Mouse (Mus musculus) cerebellum, adult 2 months (tissue): Measurements from ENCODE around the gene Ptpra. TPM values are rescaled to one million over a fixed set of nuclear protein-coding genes. Genes with fewer than 3 reads are reported as not detected.
"Not testable (repeated sequence)": the region's sequence is repeated elsewhere in the genome, so short reads cannot be mapped to it uniquely, and the experiment has no call there.

Source experiments
- DNase-seq, 2 experiments: peaks; one replicate each; pipeline ENCODE4 v3.0.0; 2021
- H3K27ac ChIP-seq: fragments of 200-500 bp; 2 replicates; pipeline ENCODE4 v1.5.1; 2012; ENCODE audit warnings: low read length, control low read depth, inconsistent platforms; ENCODE audit not compliant: insufficient read depth
- H3K27me3 ChIP-seq: fragments of 200-500 bp; 2 replicates; pipeline ENCODE4 v1.6.1; 2012; ENCODE audit warnings: inconsistent platforms, mild to moderate bottlenecking, low read length, moderate library complexity; ENCODE audit not compliant: control insufficient read depth, insufficient read depth
- H3K4me1 ChIP-seq: fragments of 200-500 bp; 2 replicates; pipeline ENCODE4 v1.6.1; 2011; ENCODE audit warnings: low read length; ENCODE audit not compliant: control insufficient read depth, insufficient read depth
- H3K4me3 ChIP-seq: fragments of 200-500 bp; replicated peaks from 2 replicates; pipeline ENCODE3; 2011; ENCODE audit warnings: mild to moderate bottlenecking, low read depth, low read length, control low read depth; ENCODE audit not compliant: insufficient read depth
- CTCF ChIP-seq: fragments of 200-500 bp; IDR thresholded peaks from 2 replicates; pipeline ENCODE4 v1.5.1; 2011; ENCODE audit warnings: low read depth, mild to moderate bottlenecking, control low read depth, low read length, moderate library complexity, borderline replicate concordance; ENCODE audit not compliant: insufficient read depth
- POLR2A ChIP-seq: fragments of 200-500 bp; IDR thresholded peaks from 2 replicates; pipeline ENCODE4 v1.6.1; 2011; ENCODE audit warnings: low read length, control low read depth, borderline replicate concordance; ENCODE audit not compliant: insufficient read depth
- WGBS: fragments of 180-500 bp; shearing (Covaris S2); methylation state at CpG from one replicate; pipeline ENCODE4 v1.1.7; 2018; 5-methylcytosine and 5-hydroxymethylcytosine counted together
- polyA plus RNA-seq: library from polyadenylated mRNA; depleted of rRNA; stranded (reverse); fragments of >200 nt; gene quantifications from 2 replicates; pipeline ENCODE4 v1.2.3, GENCODE M21; 2012

Ptpra gene
- polyA plus RNA-seq, 1 experiment: 159 TPM

DNA sequence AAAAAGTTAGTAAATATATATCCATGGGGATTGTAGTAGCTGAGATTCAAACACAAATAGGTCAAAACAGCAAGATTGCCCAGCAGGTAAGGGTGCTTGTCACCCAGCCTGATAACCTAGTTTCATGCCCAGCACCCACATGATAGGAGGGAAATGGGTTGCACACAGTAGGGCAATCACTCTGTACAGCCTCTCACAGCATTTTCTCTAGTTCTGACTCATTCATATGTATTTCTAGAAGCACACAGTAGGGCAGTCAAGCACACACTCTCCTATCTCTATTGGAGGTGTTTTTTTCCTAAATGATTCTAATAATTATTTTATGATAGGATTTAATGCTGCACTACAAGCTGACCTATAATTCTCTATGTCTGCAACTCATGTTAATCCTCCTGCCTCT is 119.8 kb downstream of the Ptpra start:
- no peak for TF ChIP-seq CTCF
- TF ChIP-seq POLR2A: no peak
- no peak for DNase-seq
- H3K27me3 ChIP-seq: no peaks in the 10 kb centered on the region
- H3K4me3 ChIP-seq: no peak overlapping the region
- H3K4me1 ChIP-seq: peaks cover 2% of the 10 kb centered on the region
- H3K27ac ChIP-seq: no peak overlapping the region

DNA sequence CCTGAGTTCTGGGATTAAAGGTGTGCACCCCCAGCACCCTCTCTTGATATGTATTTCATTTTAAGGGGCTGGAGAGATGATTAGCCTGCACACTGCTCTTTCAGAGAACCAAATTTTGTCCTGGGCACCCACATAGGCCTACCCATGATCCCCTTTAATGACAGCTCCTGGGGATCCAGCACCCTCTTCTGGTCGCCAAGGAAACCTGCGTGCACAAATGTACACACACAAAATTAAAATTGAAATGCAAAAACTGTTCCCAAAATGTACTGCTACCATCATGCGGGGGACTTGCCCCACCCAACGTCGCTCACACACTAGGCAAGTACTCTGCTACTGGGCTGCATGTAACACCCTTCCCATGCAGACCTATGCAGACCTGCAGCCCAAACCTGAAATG is 124.9 kb downstream of the Ptpra start:
- 87% methylated on average over 5 of the region's 5 CpGs for WGBS
- H3K27me3 ChIP-seq: no peaks in the 10 kb centered on the region

DNA sequence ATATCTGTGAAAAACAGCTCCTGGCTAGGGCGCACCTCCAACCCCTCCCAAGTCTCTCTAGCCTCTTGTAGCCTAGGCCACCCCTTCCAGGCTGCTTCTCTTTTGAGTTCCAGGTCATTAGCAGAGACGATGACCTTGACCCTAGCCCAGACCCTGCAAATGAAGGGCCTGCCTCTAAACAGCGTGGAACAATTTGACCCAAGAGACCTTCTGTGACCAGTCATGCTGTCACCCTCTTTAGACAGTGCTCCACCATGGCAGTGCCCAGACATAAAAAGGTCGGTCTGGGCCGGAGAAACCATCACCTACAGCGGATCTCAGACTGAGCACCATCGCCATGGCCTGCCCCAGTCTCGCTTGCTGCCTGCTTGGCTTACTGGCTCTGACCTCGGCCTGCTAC is 125.8 kb downstream of the Ptpra start, which contains the start of gene Oxt:
Oxt (plus strand) TSS at position 301 of the 400 bp plus-strand sequence.
- Histone ChIP-seq H3K27ac (no peak within 1 kb of the TSS), H3K4me3 (peak within 1 kb of the TSS; percentile 11), H3K27me3 (no peaks in the 10 kb centered on the region; the same call in 1 of the 2 replicates), H3K4me1 (peaks cover 9% of the 10 kb centered on the region; the same call in 1 of the 2 replicates)
- no peak for DNase-seq
- TF ChIP-seq POLR2A (no peak), CTCF (no peak)
- 77% methylated on average over 9 of the region's 9 CpGs for WGBS

More for the DNA sequence above, 124.9 kb downstream of the Ptpra start:
- no peak for TF ChIP-seq POLR2A
- 0 out of 2 replicates have a peak, but pooled peaks have one; percentile 6 for TF ChIP-seq CTCF
- H3K4me3 ChIP-seq: no peak overlapping the region
- H3K27ac ChIP-seq: no peak overlapping the region
- DNase-seq: no peak
- peaks cover 9% of the 10 kb centered on the region; the same call in 1 of the 2 replicates for H3K4me1 ChIP-seq

DNA sequence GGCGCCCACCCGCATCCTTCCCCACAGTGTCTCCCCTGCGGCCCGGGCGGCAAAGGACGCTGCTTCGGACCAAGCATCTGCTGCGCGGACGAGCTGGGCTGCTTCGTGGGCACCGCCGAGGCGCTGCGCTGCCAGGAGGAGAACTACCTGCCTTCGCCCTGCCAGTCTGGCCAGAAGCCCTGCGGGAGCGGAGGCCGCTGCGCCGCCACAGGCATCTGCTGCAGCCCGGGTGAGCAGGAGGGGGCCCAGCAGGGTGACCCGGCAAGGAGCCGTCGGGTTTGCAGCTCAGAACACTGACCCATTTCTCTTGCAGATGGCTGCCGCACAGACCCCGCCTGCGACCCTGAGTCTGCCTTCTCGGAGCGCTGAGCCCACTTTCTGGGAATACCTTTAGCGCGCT is 126.5 kb downstream of the Ptpra start:
- not testable (repeated sequence) for H3K27ac ChIP-seq, H3K27me3 ChIP-seq
- 3% methylated on average over 32 of the region's 32 CpGs for WGBS
- Histone ChIP-seq H3K4me1 (peaks cover 13% of the 10 kb centered on the region; the same call in 1 of the 2 replicates), H3K4me3 (peak overlapping the region; percentile 11)
- peak; percentile 57 to 65 for DNase-seq

DNA sequence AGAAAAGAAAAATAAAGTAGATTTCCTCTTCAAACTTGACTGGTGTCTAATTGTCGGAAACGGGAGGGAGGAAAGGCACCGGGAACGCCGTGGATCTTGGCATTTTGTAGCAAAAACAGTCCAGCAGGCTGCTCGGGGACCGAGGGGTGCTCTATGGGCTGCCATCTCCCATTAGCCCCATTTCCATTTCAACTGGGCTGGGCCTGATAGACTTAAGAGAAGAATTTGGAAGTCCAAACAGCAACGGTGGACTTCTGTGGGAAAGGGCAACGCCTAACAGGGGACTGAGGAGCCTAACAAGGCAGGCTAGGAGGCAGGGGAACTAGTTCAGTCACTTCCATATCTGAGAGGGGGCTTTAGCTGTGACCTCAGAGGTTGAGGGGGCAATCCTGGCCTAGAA is 126.9 kb downstream of the Ptpra start:
- H3K27ac ChIP-seq: no peak overlapping the region
- no peaks in the 10 kb centered on the region; the same call in 1 of the 2 replicates for H3K27me3 ChIP-seq
- peak in 1 of 2 experiments; percentile 23 for DNase-seq
- TF ChIP-seq CTCF (no peak), POLR2A (no peak)
- no peak overlapping the region for H3K4me3 ChIP-seq
- WGBS: 22% methylated on average over 9 of the region's 9 CpGs
- H3K4me1 ChIP-seq: peaks cover 13% of the 10 kb centered on the region; the same call in 1 of the 2 replicates

DNA sequence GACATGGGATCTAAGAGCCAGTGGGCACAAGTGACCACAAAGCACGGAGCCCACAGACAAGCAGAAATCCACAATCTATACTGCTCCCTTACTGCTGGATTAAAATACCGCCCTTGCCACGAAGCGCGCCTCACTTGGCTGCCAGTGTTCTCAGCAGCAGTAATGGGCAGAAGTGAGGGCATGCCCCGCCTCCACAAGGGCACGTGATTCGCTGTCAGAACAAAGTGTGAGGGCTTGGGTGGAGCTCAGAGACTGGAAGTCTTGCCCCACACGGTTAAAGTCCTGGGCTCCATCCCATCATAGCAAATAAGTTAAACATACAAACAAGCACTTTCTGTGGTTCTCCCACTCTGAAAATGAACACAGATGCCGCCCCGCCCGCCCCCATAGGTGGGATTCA is 127.6 kb downstream of the Ptpra start:
- no peak overlapping the region for H3K4me3 ChIP-seq
- peaks cover 13% of the 10 kb centered on the region; the same call in 1 of the 2 replicates for H3K4me1 ChIP-seq
- H3K27me3 ChIP-seq: no peaks in the 10 kb centered on the region; the same call in 1 of the 2 replicates
- H3K27ac ChIP-seq: no peak overlapping the region
- DNase-seq: peak; percentile 23 to 30
- 5% methylated on average over 12 of the region's 12 CpGs for WGBS
- TF ChIP-seq POLR2A (no peak), CTCF (no peak)

DNA sequence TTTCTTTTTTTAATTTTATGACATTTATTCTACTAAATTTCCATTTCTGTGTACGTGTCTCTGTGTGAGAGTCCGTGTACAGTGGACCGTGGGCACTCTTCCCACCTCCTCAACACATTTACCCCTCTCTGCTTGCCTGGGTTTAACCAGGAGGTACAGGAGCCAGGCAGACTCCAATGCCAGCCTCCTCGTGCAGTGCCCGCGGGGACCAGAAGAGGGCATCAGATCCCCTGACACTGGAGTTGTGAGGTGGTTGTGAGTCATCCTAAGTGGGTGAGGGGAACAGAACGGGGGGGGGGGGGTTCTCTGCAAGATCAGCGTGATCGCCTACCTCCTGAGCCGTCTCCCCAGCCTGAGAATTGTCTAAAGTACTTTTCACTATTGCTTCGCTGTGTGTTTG is 128.1 kb downstream of the Ptpra start:
- H3K4me3 ChIP-seq: no peak overlapping the region
- H3K27ac ChIP-seq: no peak overlapping the region
- H3K27me3 ChIP-seq: no peaks in the 10 kb centered on the region; the same call in 1 of the 2 replicates
- H3K4me1 ChIP-seq: peaks cover 13% of the 10 kb centered on the region; the same call in 1 of the 2 replicates
- DNase-seq: peak; percentile 60 to 76
- TF ChIP-seq POLR2A (no peak), CTCF (peak; percentile 73; the same call in 1 of the 2 replicates)
- WGBS: 10% methylated on average over 11 of the region's 11 CpGs

DNA sequence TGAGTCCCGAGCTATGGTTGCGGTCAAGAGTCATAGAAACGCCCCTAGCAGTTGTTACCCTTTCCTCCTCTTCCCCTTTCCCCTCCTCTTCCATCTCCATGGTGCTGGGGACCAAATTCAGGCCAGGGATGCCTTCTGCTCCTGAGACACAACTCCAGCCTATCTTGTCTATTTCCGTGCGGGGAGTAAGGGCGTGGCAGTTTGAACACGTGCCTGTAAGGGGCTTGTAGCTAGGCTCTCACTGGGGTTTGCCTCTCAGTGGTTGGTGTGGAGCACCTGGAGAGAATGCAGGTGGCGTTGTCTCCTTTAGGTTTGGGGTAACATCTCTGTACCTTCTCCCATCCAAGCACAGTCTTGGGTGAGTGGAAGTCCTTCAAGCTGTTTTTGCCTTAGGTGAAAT is 129.7 kb downstream of the Ptpra start:
- 14% methylated on average over 8 of the region's 8 CpGs for WGBS
- H3K4me1 ChIP-seq: peaks cover 13% of the 10 kb centered on the region; the same call in 1 of the 2 replicates
- DNase-seq: no peak
- H3K27ac ChIP-seq: no peak overlapping the region
- H3K27me3 ChIP-seq: no peaks in the 10 kb centered on the region; the same call in 1 of the 2 replicates
- H3K4me3 ChIP-seq: no peak overlapping the region
- TF ChIP-seq CTCF: no peak

DNA sequence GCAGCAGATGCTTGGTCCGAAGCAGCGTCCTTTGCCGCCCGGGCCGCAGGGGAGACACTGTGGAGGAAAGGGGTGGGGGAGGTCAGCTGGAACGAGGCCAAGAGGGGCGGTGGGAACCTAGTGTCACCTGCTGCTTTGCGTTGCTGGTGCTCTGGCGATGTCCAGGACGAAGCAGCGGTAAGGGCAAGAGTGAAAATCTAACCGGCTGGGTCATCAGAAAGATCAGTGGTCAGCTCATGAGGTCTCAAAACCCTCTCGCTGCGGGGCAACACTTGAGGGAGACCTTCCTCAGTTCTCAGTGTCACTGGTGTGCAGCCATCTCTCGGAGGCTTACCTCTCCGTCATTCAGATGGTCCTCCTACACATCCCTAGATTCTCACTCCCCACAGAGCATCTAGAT is 131.1 kb downstream of the Ptpra start:
- no peak for TF ChIP-seq CTCF
- TF ChIP-seq POLR2A: no peak
- Histone ChIP-seq H3K27me3 (no peaks in the 10 kb centered on the region; the same call in 1 of the 2 replicates), H3K4me1 (peaks cover 11% of the 10 kb centered on the region; the same call in 1 of the 2 replicates), H3K4me3 (no peak overlapping the region), H3K27ac (no peak overlapping the region)
- WGBS: 6% methylated on average over 16 of the region's 16 CpGs
- DNase-seq: no peak
